Mouse (Mus musculus): ENCODE data around the gene Akt1s1. TPM values are rescaled to one million over a fixed set of nuclear protein-coding genes. Genes with fewer than 3 reads are reported as not detected.

The Akt1s1 gene
- polyA plus RNA-seq, 1 experiment from 2014 or later: 89.4 TPM

GRCm38 (mm10) chr7:44816470-44817021, 32.2 kb upstream of the Akt1s1 start, which contains the start of gene Atf5:
Gene Atf5, minus strand, starts transcription at chr7:44816658.
- DNase-seq (ENCODE audit: low spot score) (peak; percentile 67), ATAC-seq (peak; percentile 18)
- H3K4me1 ChIP-seq (ENCODE audit: insufficient read depth, low read depth, low read length): peaks cover 18% of the 10 kb centered on the region; the same call in 1 of the 2 replicates
- H3K27me3 ChIP-seq (replicated peaks; ENCODE audit: insufficient read depth, low read length): no peaks in the 10 kb centered on the region
- H3K4me3 ChIP-seq (ENCODE audit: low read depth, low read length): peak within 1 kb of the TSS; percentile 90
- H3K36me3 ChIP-seq (ENCODE audit: insufficient read depth, low read length): no peaks in the 10 kb centered on the region; the same call in 1 of the 2 replicates
- H3K9me3 ChIP-seq (ENCODE audit: low read length): no peaks in the 10 kb centered on the region
- peak within 1 kb of the TSS; percentile 96 for H3K27ac ChIP-seq (ENCODE audit: low read length)
- H3K9ac ChIP-seq (replicated peaks; ENCODE audit: low read depth): peak within 1 kb of the TSS; percentile 82
- 2% methylated on average over 32 of the region's 57 CpGs for WGBS
- H3K4me2 ChIP-seq (replicated peaks; ENCODE audit: low read depth, low read length): peak within 1 kb of the TSS; percentile 82
- TF ChIP-seq EP300 (IDR thresholded peaks at IDR 0.05): no peak
- no peak for TF ChIP-seq CTCF (IDR thresholded peaks at IDR 0.05)

- Histone ChIP-seq H3K4me3 (ENCODE audit: low read depth, low read length) (peak overlapping the region; percentile 90), H3K27me3 (replicated peaks; ENCODE audit: insufficient read depth, low read length) (no peaks in the 10 kb centered on the region), H3K27ac (ENCODE audit: low read length) (peak overlapping the region; percentile 96; the same call in 1 of the 2 replicates), H3K9me3 (ENCODE audit: low read length) (no peaks in the 10 kb centered on the region), H3K9ac (replicated peaks; ENCODE audit: low read depth) (peak overlapping the region; percentile 82), H3K4me1 (ENCODE audit: insufficient read depth, low read depth, low read length) (peaks cover 18% of the 10 kb centered on the region; the same call in 1 of the 2 replicates), H3K36me3 (ENCODE audit: insufficient read depth, low read length) (no peaks in the 10 kb centered on the region), H3K4me2 (replicated peaks; ENCODE audit: low read depth, low read length) (peak overlapping the region; percentile 82)
- peak; percentile 4 for DNase-seq (ENCODE audit: low spot score)
- 15% methylated on average over 3 of the region's 3 CpGs for WGBS
- no peak for TF ChIP-seq EP300 (IDR thresholded peaks at IDR 0.05)
- no peak for TF ChIP-seq CTCF (IDR thresholded peaks at IDR 0.05)
- no peak for ATAC-seq
Observed at GRCm38 (mm10) chr7:44817441-44817840, 31.4 kb upstream of the Akt1s1 start.

- no peak overlapping the region for H3K9ac ChIP-seq (replicated peaks; ENCODE audit: low read depth)
- 24% methylated on average over 2 of the region's 2 CpGs for WGBS
- H3K4me2 ChIP-seq (replicated peaks; ENCODE audit: low read depth, low read length): peak overlapping the region; percentile 82; the same call in 1 of the 2 replicates
- H3K27me3 ChIP-seq (replicated peaks; ENCODE audit: insufficient read depth, low read length): no peaks in the 10 kb centered on the region
- no peak for TF ChIP-seq EP300 (IDR thresholded peaks at IDR 0.05)
- TF ChIP-seq CTCF (IDR thresholded peaks at IDR 0.05): peak; percentile 62
- H3K9me3 ChIP-seq (ENCODE audit: low read length): no peaks in the 10 kb centered on the region
- H3K36me3 ChIP-seq (ENCODE audit: insufficient read depth, low read length): no peaks in the 10 kb centered on the region
- H3K27ac ChIP-seq (ENCODE audit: low read length): no peak overlapping the region
- no peak overlapping the region for H3K4me3 ChIP-seq (ENCODE audit: low read depth, low read length)
- DNase-seq (ENCODE audit: low spot score) (peak; percentile 59), ATAC-seq (no peak)
- H3K4me1 ChIP-seq (ENCODE audit: insufficient read depth, low read depth, low read length): peaks cover 18% of the 10 kb centered on the region; the same call in 1 of the 2 replicates
Observed at GRCm38 (mm10) chr7:44818164-44818563, 30.6 kb upstream of the Akt1s1 start.

GRCm38 (mm10) chr7:44818751-44819235, 30.0 kb upstream of the Akt1s1 start:
- H3K4me3 ChIP-seq (ENCODE audit: low read depth, low read length): no peak overlapping the region; the same call in 1 of the 2 replicates
- no peaks in the 10 kb centered on the region for H3K27me3 ChIP-seq (replicated peaks; ENCODE audit: insufficient read depth, low read length)
- ATAC-seq (no peak), DNase-seq (ENCODE audit: low spot score) (no peak)
- no peak overlapping the region for H3K9ac ChIP-seq (replicated peaks; ENCODE audit: low read depth)
- H3K27ac ChIP-seq (ENCODE audit: low read length): no peak overlapping the region; the same call in 1 of the 2 replicates
- no peak for TF ChIP-seq EP300 (IDR thresholded peaks at IDR 0.05)
- no peak for TF ChIP-seq CTCF (IDR thresholded peaks at IDR 0.05)
- no peaks in the 10 kb centered on the region for H3K36me3 ChIP-seq (ENCODE audit: insufficient read depth, low read length)
- no peaks in the 10 kb centered on the region for H3K9me3 ChIP-seq (ENCODE audit: low read length)
- 0 out of 2 replicates have a peak overlapping the region, but pooled peaks have one; percentile 17 for H3K4me2 ChIP-seq (replicated peaks; ENCODE audit: low read depth, low read length)
- WGBS: 35% methylated on average over 6 of the region's 6 CpGs
- H3K4me1 ChIP-seq (ENCODE audit: insufficient read depth, low read depth, low read length): peaks cover 18% of the 10 kb centered on the region; the same call in 1 of the 2 replicates

GRCm38 (mm10) chr7:44819391-44819790, 29.4 kb upstream of the Akt1s1 start:
- no peaks in the 10 kb centered on the region for H3K27me3 ChIP-seq (replicated peaks; ENCODE audit: insufficient read depth, low read length)
- H3K36me3 ChIP-seq (ENCODE audit: insufficient read depth, low read length): no peaks in the 10 kb centered on the region
- no peaks in the 10 kb centered on the region for H3K9me3 ChIP-seq (ENCODE audit: low read length)
- ATAC-seq (no peak), DNase-seq (ENCODE audit: low spot score) (no peak)
- H3K4me1 ChIP-seq (ENCODE audit: insufficient read depth, low read depth, low read length): peaks cover 18% of the 10 kb centered on the region; the same call in 1 of the 2 replicates
- no peak overlapping the region for H3K4me2 ChIP-seq (replicated peaks; ENCODE audit: low read depth, low read length)
- H3K4me3 ChIP-seq (ENCODE audit: low read depth, low read length): no peak overlapping the region
- 87% methylated on average over 2 of the region's 2 CpGs for WGBS
- H3K9ac ChIP-seq (replicated peaks; ENCODE audit: low read depth): no peak overlapping the region; the same call in 1 of the 2 replicates
- no peak overlapping the region; the same call in 1 of the 2 replicates for H3K27ac ChIP-seq (ENCODE audit: low read length)
- TF ChIP-seq CTCF (IDR thresholded peaks at IDR 0.05): no peak
- TF ChIP-seq EP300 (IDR thresholded peaks at IDR 0.05): no peak

GRCm38 (mm10) chr7:44819863-44820262, 28.9 kb upstream of the Akt1s1 start:
- WGBS: 46% methylated on average over 4 of the region's 5 CpGs

More at GRCm38 (mm10) chr7:44819863-44820262, 28.9 kb upstream of the Akt1s1 start:
- H3K27me3 ChIP-seq (replicated peaks; ENCODE audit: insufficient read depth, low read length): no peaks in the 10 kb centered on the region
- H3K4me2 ChIP-seq (replicated peaks; ENCODE audit: low read depth, low read length): no peak overlapping the region
- H3K9ac ChIP-seq (replicated peaks; ENCODE audit: low read depth): no peak overlapping the region
- H3K4me1 ChIP-seq (ENCODE audit: insufficient read depth, low read depth, low read length): peaks cover 18% of the 10 kb centered on the region; the same call in 1 of the 2 replicates
- no peak overlapping the region for H3K4me3 ChIP-seq (ENCODE audit: low read depth, low read length)
- DNase-seq (ENCODE audit: low spot score) (no peak), ATAC-seq (no peak)
- no peak for TF ChIP-seq CTCF (IDR thresholded peaks at IDR 0.05)
- TF ChIP-seq EP300 (IDR thresholded peaks at IDR 0.05): no peak
- no peaks in the 10 kb centered on the region for H3K36me3 ChIP-seq (ENCODE audit: insufficient read depth, low read length)
- H3K9me3 ChIP-seq (ENCODE audit: low read length): no peaks in the 10 kb centered on the region
- H3K27ac ChIP-seq (ENCODE audit: low read length): no peak overlapping the region

Measured in lung, postnatal 0 days (tissue).